Mouse (Mus musculus): ENCODE measurements at regions not wholly inside any gene's neighbourhood (a gene's known extent, or its start where the extent isn't known, plus 50 kb on each side); places are given as distances from the start of the nearest gene placed in this dataset.
A peak's percentile ranks its signal among the peaks of the same experiment; 100 is the strongest.

DNA sequence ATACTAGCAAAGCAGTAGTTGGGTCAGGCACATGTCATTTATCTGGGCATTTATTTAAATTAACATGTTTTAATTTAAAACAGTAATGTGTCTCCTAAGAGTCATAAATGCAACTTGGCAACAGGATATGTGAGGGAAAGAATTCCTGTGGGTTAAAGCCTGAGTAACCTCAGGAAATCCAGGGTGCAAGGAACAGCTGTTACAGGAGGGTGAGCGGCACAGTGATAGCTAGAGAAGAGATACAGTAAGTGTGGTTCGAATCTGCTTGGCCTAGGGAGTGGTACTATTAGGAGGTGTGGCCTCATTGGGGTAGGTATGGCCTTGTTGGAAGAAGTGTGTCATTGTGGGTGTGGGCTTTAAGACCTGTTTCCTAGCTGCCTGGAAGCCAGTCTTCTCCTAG is 66.3 kb upstream of the Slc30a5 start:
- no peak for DNase-seq (ENCODE audit: low read depth, low spot score)

DNA sequence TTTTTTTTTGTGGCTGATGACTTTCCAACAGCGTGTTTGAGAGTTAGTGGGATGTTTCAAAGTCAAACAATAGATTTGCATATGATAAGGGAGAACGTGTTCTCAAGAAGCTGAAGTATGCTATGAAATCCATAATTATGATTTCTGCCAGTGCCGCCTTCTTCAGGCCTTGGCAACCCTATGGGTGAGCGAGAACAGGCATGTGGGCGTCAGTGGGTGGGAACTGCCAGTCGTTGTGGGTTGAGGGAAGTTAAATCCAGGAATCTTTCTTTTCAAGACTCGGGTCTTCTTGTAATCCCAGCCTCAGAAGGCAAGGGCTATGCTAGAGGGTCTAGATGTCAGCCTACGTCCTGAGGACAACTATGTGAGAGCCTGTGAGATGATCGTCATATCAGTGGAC is 60.6 kb upstream of the Slc30a5 start:
- DNase-seq (ENCODE audit: low read depth, low spot score) = no peak

DNA sequence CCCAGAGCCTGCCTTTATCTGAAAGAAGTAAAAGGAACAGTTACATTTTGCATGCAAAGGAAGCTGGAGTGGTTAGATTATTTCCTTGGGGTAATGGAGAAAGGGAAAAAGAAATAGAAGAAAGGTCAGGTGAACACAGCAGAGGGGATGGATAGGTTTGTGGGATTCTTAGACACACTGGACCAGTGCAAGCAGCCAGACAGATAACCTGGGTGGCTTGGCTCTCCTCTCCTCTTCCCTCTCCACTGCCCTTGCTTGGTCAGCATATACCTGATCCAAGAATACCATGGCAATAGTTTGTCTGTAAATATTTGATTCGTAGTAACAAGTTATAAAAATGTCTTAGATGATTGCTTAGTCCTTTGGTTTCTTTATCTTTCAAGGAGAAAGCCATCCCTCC is 59.9 kb upstream of the Slc30a5 start:
- no peak for DNase-seq (ENCODE audit: low read depth, low spot score)

DNA sequence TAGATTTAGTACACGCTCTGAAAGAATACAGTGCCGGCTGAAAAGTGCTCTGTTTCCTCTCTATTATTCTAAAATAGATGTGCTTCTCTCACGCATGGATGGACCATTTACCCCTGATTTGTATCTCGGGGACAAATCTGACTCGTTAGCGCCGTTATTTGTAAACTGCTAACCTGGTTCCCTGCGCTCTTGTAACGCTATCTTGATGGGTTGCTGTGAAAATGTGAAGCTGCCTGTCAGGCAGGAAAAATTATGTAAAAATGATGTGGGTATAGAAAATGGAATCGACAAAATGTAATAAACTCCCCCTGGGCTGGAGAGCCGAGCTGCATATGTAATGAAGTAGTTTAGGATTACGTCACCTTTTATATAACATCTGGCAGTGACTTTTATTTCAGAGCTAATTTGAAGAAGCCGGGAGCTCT is 59.4 kb upstream of the Slc30a5 start:
- no peak for DNase-seq (ENCODE audit: low read depth, low spot score)

DNA sequence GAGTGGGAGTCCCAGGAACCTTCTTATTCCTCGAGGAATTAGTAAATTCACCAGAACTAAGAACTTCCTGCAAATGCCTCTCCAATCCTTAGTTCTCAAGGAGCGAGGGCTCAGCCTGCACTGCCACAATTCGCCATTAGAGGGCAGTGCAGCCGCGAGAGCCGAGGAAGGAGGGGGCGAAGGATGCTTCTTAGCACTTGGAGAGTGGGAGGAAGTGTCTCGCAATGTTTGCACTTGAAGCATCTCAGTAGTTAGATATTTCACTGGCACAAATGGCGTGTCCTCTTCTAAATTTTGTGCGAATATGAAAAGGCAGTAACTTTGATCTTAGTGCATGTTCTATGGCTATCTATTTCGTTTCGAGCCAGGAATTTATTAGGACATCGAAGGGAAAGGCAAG is 59.0 kb upstream of the Slc30a5 start:
- peak; percentile 50 for DNase-seq (ENCODE audit: low read depth, low spot score)

DNA sequence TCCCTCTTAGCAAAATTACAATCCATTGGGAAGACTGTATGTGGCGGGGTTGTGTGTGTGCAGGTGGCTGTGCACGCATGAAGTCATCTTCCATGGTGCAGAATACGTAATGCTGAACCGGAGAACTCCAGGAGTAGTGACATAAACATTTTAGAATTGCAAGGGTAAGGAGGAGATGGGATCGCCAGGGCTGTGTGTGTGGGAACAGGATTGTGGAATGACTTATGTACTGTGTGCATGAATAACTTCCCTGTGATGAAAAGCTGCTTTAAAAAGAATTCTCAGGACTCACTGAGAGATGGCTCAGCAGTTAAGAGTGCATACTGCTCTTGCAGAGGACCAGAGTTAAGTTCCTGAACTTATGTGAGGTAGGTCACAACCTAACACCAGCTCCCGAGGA is 57.2 kb upstream of the Slc30a5 start:
- DNase-seq (ENCODE audit: low read depth, low spot score) = no peak

DNA sequence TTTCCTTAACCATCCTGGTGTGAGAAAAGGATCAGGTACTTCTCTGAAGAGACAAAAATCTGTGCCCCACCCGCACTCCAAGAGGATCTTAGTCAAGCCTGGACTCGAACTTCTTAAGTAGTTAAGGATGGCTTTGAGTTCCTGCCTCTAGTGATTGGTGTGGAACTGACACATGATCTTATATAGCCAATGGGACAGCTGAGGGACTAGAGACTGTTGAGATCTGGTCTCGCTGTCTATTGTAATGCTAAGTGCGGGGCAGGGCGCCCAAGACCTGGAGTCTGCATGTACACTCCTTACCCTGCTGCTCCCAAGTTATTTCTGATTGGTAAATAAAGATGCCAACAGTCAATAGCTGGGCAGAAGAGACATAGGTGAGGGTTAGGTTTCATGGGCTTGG is 55.3 kb upstream of the Slc30a5 start:
- no peak for DNase-seq (ENCODE audit: low read depth, low spot score)

DNA sequence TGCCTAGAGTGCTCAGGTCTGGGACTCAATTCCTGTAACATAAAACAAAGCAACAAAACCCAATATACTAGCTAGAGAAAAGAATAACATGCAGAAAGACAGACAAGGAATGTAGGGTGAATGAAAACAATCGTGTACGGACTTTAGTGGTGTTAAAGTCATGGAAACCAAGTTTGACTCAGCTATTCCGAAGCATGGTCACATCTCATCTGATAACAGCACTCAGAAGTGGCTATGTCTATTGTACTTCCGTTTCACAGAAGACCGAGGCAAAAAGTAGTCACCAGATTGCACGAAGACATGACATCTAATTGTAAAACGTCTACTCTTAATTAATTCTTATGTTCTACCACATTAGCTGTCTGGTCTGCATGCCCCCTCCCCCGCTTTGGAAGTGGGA is 50.5 kb upstream of the Slc30a5 start:
- DNase-seq (ENCODE audit: low read depth, low spot score) = no peak
